Mouse (Mus musculus) stomach, postnatal 0 days (tissue): ENCODE results near the gene Nqo1. TPM values are rescaled to one million over a fixed set of nuclear protein-coding genes. Genes with fewer than 3 reads are reported as not detected.

Experiments used
- ATAC-seq: fragments of 200-750 bp; cut with Nextera tagmentation; 2 replicates; pipeline ENCODE4 v1.8.0; 2017; ENCODE audit not compliant: low FRiP score, low TSS enrichment
- DNase-seq: peaks from one replicate; pipeline ENCODE4 v3.0.0-alpha.2; 2016; ENCODE audit warnings: low spot score
- H3K27ac ChIP-seq: fragments of 300-500 bp; sonication (generic); replicated peaks from 2 replicates; pipeline ENCODE4 v1.5.1; 2014; ENCODE audit warnings: mild to moderate bottlenecking, control low read depth
- H3K27me3 ChIP-seq: fragments of 300-500 bp; sonication (generic); 2 replicates; pipeline ENCODE4 v1.6.1; 2014; ENCODE audit warnings: low read length; ENCODE audit not compliant: control insufficient read depth, insufficient read depth
- H3K36me3 ChIP-seq: fragments of 300-500 bp; sonication (generic); 2 replicates; pipeline ENCODE4 v1.6.1; 2014; ENCODE audit warnings: low read length, mixed read lengths; ENCODE audit not compliant: control insufficient read depth, insufficient read depth
- H3K4me1 ChIP-seq: fragments of 300-500 bp; sonication (generic); replicated peaks from 2 replicates; pipeline ENCODE4 v1.6.1; 2014; ENCODE audit warnings: antibody characterized with exemption; ENCODE audit not compliant: control insufficient read depth, insufficient read depth
- H3K4me2 ChIP-seq: fragments of 300-500 bp; sonication (generic); replicated peaks from 2 replicates; pipeline ENCODE4 v1.6.1; 2014; ENCODE audit warnings: low read depth, mild to moderate bottlenecking, control low read depth, moderate library complexity
- H3K4me3 ChIP-seq: fragments of 300-500 bp; sonication (generic); 2 replicates; pipeline ENCODE4 v1.5.1; 2014; ENCODE audit warnings: low read depth, low read length, control low read depth
- H3K9ac ChIP-seq: fragments of 300-500 bp; sonication (generic); 2 replicates; pipeline ENCODE4 v1.6.1; 2014; ENCODE audit warnings: mild to moderate bottlenecking, low read length, control low read depth, mixed read lengths
- H3K9me3 ChIP-seq: fragments of 300-500 bp; sonication (generic); 2 replicates; pipeline ENCODE4 v1.6.1; 2016; ENCODE audit warnings: low read length; ENCODE audit not compliant: control insufficient read depth
- CTCF ChIP-seq: IDR thresholded peaks from 2 replicates; pipeline ENCODE4 v1.5.1; 2016; ENCODE audit warnings: antibody characterized with exemption, low read depth, mild to moderate bottlenecking, moderate library complexity
- EP300 ChIP-seq: optimal IDR thresholded peaks from 2 replicates; pipeline ENCODE3; 2016; ENCODE audit warnings: antibody characterized with exemption
- WGBS: fragments of 180-500 bp; shearing (Covaris S2); extraction: QIAGEN DNeasy Blood & Tissue Kit; methylation state at CpG from one replicate; pipeline ENCODE4 v1.1.7; 2014; 5-methylcytosine and 5-hydroxymethylcytosine counted together
- polyA plus RNA-seq: library from polyadenylated mRNA; unstranded; fragments of >200 nt; fragmentation: Nextera tagmentation; extraction: Ambion mirVana; gene quantifications from 2 replicates; pipeline ENCODE4 v1.2.1, GENCODE M21; 2015

Gene Nqo1
- polyA plus RNA-seq, 1 experiment from 2014 or later = 777 TPM

- Histone ChIP-seq H3K4me3 (no peak overlapping the region), H3K4me1 (no peaks in the 10 kb centered on the region), H3K27me3 (no peaks in the 10 kb centered on the region), H3K4me2 (no peak overlapping the region), H3K27ac (no peak overlapping the region), H3K36me3 (peaks cover 24% of the 10 kb centered on the region; the same call in 1 of the 2 replicates), H3K9ac (no peak overlapping the region), H3K9me3 (no peaks in the 10 kb centered on the region)
- 79% methylated on average over 4 of the region's 4 CpGs for WGBS
- no peak for ATAC-seq
- no peak for TF ChIP-seq EP300
- no peak for TF ChIP-seq CTCF
- no peak for DNase-seq
These were observed 32.7 kb downstream of the Nqo1 start for GRCm38 (mm10) chr8:107370311-107370710.

Other genes starting within 250 kb of the Nqo1 start
- 4.8 and 5.8 TPM in 2 replicates for gene Nfat5, start 109.7 kb downstream of the Nqo1 start, polyA plus RNA-seq
- 44.5 and 48.8 TPM in 2 replicates for gene Nob1, start 21.8 kb upstream of the Nqo1 start, polyA plus RNA-seq
- gene Wwp2, start 33.2 kb upstream of the Nqo1 start, polyA plus RNA-seq = 25.2 and 26.4 TPM in 2 replicates
- gene Psmd7, start 185.3 kb upstream of the Nqo1 start, polyA plus RNA-seq = 180 and 186 TPM in 2 replicates